Mouse (Mus musculus): ENCODE data around the gene Slc37a1.
"Not testable (repeated sequence)": the region's sequence is repeated elsewhere in the genome, so short reads cannot be mapped to it uniquely, and the experiment has no call there.

The Slc37a1 gene

DNA sequence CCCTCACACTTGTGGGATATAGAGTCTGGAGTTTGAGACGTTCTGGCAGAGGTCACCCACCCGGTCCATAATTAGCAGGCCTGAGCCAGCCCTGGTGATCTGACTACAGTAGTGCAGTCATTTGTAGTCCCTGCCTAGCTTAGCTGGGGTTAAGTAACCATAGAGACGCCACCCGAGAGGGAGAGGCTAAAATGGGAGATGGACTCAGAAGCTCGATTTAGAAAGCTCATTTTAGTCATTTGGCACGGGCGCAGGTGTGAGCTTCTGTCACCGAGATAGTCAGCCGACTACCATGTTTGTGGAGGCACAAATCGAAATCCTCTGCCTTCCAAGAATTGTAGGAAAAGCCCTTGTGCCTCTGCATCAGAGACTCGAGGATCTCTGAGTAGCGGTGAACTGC, 34.8 kb downstream of the Slc37a1 start:
- DNase-seq, result no peak

DNA sequence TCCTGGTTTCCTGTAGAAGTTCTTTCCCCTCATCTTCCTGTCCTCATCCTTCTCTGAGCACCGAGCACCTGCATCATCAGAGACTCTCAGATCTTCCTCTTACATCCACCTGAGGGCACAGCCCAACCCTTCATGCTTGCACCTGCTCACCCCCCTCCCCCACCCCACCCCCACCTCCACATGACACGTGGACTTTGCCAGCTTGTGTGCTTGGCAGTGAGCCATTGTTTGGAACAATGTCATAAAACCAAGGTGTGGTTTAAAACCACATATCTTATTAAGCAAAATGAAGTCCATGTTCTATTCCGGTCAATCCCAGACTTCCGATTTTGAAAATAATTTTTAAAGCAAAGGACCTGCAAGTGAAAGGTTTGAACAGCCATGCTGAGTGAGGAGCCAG, 35.9 kb downstream of the Slc37a1 start:
- DNase-seq, result no peak

DNA sequence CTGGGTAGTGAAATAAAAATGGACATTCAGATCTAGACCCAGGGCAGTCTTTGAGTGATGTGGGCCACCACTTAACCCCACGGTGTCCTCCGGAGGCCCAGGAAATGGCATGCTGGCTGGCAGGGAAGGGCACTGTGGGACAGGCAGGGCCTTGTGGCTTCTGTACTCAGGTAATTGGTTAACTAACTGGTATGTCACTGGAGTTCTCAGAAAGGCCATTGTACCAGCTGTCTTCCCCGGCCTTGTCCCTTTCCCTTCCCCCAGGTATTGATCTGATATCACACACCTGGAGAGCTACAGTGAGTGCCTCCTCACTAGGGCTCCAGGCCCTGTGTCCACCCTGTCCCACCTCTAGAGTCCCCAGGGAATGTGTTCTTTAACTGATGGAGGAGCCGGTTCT, 36.8 kb downstream of the Slc37a1 start:
- DNase-seq, result no peak

GRCm38 (mm10) chr17:31324227-31324626, 37.6 kb downstream of the Slc37a1 start:
- DNase-seq, result no peak

- DNase-seq, result peak in 1 of 2 experiments; percentile 37
These were observed 39.0 kb downstream of the Slc37a1 start for GRCm38 (mm10) chr17:31325451-31326219.

GRCm38 (mm10) chr17:31326220-31326852, 39.7 kb downstream of the Slc37a1 start:
- no peak for DNase-seq

DNA sequence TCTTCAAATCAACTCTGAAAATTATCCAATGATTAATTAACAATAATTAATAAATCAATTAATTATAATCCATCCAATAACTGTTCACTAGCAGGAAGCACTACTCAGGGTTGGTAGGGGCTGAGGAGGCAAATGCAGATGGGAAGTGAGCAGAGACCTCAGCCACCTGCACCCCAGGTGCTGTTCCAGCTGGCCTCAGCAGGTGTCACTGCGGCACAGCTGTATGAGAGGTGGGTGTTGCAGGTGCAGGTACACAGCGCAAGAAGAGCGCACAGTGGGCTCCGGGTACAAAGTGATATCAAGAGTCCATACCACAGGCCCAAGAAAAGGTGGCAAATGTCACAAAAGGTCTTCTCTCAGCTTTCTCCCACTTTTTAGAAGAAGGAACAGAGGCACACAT, 41.9 kb downstream of the Slc37a1 start:
- DNase-seq, result no peak

DNA sequence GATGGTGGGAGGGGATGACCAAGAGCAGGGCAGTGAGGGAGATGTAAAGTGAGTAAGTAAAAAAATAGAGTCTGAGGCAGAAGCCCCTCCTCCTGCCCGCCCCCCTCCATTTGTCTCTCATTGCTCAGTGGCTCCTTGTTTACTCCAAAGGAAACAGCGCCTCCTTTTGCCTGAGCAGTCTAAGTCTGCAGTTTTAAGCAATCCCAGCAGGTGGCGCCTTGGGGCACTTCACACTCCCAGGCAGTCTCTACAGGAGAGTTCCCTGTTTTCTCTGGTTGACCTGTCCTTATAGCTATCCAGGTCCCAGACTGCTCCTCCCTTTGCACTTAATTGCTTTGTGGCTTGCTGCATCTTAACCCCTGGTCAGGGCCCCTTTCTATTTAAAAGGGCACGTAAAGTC, 44.0 kb downstream of the Slc37a1 start:
- DNase-seq, result peak in 1 of 2 experiments; percentile 42

DNA sequence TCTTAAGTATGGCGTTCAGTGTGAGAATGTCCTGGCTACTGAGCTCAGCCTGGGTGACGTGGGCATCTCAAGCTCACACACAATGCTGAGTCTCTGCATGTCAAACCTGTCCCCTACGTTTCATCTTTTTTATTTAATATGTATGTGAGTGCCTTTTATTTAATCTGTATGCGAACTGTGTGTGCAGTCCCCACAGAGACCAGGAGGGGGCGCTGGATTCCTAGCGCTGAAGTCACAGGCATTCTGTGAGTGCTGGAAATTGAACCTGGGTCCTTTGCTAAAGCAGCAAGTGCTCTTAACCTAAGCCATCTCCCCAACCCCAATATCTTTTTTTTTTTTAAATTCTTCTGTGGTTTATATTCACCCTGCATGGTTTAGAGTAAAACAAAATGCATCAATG, 44.7 kb downstream of the Slc37a1 start:
- no peak for DNase-seq

- DNase-seq, result no peak
These were observed 45.3 kb downstream of the Slc37a1 start for GRCm38 (mm10) chr17:31331920-31332319.

DNA sequence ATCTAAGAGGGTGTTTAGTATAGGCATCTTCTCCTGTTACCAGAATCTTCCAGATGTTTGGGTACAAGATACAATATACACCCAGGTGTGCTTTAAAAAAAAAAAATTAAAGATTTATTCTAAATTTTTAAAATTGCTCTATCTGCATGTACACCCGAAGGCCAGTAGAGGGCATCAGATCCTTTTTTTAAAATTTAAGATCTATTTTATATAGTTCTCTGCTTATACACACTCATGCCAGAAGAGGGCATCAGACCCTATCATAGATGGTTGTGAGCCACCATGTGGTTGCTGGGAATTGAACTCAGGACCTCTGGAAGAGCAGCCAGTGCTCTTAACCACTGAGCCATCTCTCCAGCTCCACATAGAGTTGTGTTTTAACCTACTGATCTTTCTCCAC, 45.7 kb downstream of the Slc37a1 start:
- no peak for DNase-seq

DNA sequence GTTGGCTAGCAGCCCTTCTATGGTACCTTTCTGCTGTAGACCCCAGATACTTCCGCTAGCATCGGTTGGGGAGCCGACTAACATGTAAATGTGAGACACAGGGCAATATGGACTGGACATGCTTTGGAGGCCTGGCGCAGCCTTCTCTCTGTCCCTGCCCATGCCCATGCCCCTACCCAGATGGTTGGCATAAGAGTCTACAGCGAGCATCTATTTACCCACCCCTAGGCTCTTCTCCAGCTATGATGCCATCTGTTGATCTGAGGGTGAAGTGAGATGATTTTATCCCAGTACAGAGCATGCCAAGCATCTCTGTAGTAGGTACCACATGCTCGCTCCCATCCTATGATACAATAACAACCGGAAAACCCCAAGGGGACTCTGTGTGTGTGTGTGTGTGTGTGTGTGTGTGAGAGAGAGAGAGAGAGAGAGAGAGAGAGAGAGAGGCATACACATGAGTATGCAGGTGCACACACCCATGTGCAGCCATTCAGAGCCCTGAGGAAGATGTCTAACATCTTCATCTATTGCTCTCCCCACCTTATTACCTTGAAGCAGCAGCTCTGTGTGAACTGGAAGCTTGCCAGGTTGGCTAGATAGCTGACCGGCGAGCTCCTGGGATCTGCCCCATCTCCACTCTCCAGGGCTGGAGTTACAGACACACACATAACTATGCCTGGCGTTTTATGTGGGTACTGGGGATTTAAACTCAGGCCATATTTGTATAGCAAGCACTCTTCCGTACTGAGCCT, 48.1 kb downstream of the Slc37a1 start:
- DNase-seq, result no peak

- DNase-seq, result no peak
These were observed 48.9 kb downstream of the Slc37a1 start for GRCm38 (mm10) chr17:31335344-31336080.

DNA sequence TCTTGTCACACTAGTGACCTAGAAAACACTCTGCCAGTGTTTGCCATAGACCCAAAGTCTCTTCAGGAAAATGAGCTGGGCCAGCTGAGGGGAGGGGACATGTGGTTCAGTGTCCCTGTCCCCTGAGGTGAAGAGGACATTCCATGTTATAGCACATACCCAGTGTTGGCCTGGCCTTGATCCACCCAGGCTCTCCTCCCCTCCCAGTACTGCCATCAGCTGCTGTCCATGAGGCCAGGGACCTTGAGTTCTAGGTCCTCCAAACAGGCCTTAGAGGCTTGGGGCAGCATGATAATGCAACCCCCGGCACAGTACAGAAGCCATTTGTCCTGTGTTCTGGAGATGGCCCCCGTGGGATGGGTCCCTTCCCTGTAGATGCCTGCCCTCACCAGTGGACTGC, 53.2 kb downstream of the Slc37a1 start:
- DNase-seq, result no peak

GRCm38 (mm10) chr17:31342191-31342590, 55.6 kb downstream of the Slc37a1 start:
- DNase-seq, result no peak

DNA sequence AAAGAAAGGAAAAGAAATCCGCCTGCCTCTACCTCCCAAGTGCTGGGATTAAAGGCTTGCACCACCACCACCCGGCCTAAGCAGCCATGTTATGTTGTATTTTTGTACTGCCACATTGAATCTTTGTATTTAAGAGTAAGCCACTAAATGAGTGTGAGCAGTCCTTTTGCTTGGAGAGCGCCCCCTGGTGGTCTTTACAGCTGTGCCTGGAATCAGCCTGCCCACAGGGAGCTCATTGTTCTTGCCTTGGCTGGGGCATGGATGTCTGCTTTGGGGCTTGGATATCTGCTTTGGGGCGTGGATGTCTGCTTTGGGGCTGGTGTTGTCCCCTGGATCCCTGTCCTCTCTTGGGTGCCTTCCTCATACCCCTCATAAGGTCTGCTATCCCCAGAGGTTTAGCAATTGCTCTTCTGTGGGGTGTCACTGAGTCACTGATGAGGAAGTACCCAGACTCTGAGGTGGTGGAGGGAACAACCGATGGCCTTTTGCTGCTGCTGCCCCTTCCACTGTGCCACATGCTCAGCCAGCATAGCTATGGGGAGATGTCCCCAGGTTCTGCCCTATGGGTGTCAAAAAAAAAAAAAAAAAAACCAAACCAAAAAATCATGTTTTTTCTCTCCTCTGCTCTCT, 57.7 kb downstream of the Slc37a1 start:
- peak; percentile 41 to 77 for DNase-seq

- no peak for DNase-seq
These were observed 58.2 kb downstream of the Slc37a1 start for GRCm38 (mm10) chr17:31344816-31345215.

- no peak for DNase-seq
These were observed 61.5 kb downstream of the Slc37a1 start for GRCm38 (mm10) chr17:31348129-31348528.

DNA sequence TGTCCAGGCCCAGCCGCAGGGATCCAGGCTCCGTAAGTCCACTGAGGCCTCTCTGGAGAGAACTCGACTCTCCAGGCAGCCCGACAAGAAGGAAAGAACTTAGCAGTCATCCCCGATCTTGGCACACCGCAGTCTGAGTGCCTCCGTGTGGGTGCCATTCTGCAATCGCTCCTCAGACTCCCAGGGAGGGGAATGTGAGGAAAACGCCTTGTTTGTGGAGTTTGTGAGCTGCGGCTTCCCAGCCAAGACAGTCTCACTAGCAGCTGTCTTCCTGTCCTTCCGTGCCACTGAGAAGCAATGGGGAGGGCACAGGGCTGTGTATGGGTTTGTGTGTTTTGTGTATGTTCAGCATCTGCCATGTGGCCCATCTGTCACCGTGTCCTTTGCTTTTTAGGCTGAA, 62.8 kb downstream of the Slc37a1 start:
- DNase-seq, result no peak

DNA sequence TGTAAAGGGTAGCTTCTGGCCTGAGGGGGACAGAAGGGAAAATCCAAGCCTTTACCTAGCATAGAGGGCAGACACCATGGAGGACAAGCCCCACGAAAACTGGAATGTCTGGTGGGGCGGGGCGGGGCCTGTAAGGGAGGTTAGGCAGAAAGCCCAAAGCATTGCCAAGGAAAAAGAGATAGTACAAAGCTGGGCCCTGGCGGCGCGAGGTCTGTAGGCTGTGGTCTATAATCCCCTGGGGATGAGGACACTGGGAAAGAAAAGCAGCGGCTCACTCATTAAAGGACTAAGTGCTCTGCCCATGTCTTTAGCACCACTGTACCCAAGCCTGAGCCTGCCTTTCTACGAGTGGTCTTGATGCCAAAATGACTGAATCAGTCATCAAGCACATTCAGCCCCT, 65.4 kb downstream of the Slc37a1 start:
- no peak for DNase-seq

- DNase-seq, result no peak
These were observed 66.7 kb downstream of the Slc37a1 start for GRCm38 (mm10) chr17:31353255-31353654.

GRCm38 (mm10) chr17:31354684-31355083, 68.1 kb downstream of the Slc37a1 start:
- DNase-seq, result not testable (repeated sequence)
